Mouse (Mus musculus): Measurements from ENCODE around the gene Abcd3.

DNA sequence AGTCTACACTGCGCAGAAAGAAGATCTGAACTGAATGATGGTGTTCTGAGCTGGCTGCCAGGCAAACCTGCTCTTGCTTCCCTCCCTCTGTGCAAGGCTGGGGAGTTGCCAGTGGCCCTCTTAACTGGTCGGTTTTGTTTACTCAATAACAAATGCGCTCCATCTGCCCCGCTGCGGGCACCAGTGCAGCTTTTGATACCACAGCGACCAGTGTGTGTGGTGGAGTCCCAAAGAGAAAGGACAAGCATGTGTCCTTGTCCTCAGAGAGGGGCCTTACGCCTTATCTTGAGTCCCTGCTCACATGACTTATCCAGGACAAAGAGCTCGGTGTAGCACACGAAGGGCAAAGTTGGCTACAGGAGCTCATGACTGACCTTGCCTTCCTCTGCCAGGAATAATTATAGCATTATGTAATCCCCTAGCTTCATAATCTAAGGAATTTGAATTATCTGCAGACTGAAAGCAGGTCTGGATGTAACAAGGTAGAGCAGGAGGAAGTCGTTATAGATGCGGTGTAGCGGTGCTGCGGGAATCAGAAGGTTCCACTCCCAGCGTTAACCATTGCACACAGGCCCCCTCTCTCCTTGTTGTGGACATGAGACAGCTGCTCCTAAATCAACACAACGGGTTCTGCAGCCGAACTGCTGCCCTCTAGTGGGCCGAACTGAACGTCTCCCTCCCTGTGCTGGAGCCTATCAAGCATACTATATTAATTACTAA lies 78.9 kb downstream of the Abcd3 start:
- TF ChIP-seq HCFC1 (IDR thresholded peaks at IDR 0.05; ENCODE audit: borderline replicate concordance, insufficient read depth, low read length) (no peak), ZC3H11A (IDR thresholded peaks at IDR 0.05; ENCODE audit: borderline replicate concordance, low read depth, low read length) (0 out of 2 replicates have a peak, but pooled peaks have one; percentile 50)

Data from ES-E14 (cell line).